Mouse (Mus musculus): ENCODE measurements around the gene Ttc12. TPM values are rescaled to one million over a fixed set of nuclear protein-coding genes. Genes with fewer than 3 reads are reported as not detected.

Gene Ttc12
- polyA plus RNA-seq, 1 experiment from 2014 or later, result 1.9 TPM

DNA sequence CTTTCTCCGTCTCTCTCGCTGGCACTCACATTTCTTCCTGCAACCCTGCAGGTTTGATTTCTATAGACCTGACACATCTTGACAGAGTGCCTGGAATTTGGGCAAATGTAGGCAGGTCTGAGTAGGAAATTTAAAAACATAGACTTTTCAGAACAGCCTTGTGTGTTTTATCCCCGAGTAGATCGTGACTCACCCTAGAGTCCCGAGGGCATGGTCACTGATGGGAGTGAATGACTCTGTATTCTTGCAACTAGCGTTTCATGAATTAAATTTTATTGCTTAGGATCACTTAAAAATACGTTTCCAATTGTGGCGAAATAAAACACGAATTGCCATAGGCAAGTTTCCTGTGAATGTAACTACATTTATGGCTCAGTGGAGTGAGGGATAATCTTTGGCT lies 37.9 kb upstream of the Ttc12 start:
- 87% methylated on average over 9 of the region's 9 CpGs for WGBS
- no peaks in the 10 kb centered on the region for H3K27me3 ChIP-seq (replicated peaks)
- H3K4me2 ChIP-seq, result no peak overlapping the region
- H3K4me3 ChIP-seq, result no peak overlapping the region
- no peak for ATAC-seq (replicated peaks)
- peaks cover 43% of the 10 kb centered on the region for H3K36me3 ChIP-seq (replicated peaks)
- no peak overlapping the region for H3K9ac ChIP-seq
- H3K4me1 ChIP-seq, result peaks cover 6% of the 10 kb centered on the region; the same call in 1 of the 2 replicates
- no peak overlapping the region for H3K27ac ChIP-seq
- no peaks in the 10 kb centered on the region for H3K9me3 ChIP-seq

DNA sequence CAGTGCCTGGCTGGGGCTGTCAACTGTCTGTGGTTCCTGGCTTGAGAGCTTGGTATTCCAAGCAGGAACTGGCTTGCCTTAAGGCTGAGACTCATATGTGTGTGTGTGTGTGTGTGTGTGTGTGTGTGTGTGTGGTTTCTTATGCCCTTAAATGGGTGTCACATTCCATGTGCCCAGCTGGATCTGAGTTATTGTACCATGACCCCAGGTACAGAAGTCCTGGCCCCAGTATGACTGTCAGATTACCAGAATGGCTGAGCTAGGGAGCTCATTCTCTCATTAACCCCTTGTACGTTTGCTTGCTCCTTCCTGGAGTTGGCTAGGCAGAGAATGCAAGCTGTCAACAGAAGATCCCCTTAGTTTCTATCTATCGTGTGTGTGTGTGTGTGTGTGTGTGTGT lies 28.3 kb upstream of the Ttc12 start:
- Histone ChIP-seq H3K4me2 (no peak overlapping the region), H3K36me3 (replicated peaks) (peaks cover 54% of the 10 kb centered on the region), H3K4me1 (no peaks in the 10 kb centered on the region), H3K27ac (no peak overlapping the region), H3K9ac (no peak overlapping the region), H3K9me3 (no peaks in the 10 kb centered on the region), H3K4me3 (no peak overlapping the region), H3K27me3 (replicated peaks) (no peaks in the 10 kb centered on the region)
- WGBS, result 80% methylated on average over 2 of the region's 2 CpGs
- ATAC-seq (replicated peaks), result no peak

DNA sequence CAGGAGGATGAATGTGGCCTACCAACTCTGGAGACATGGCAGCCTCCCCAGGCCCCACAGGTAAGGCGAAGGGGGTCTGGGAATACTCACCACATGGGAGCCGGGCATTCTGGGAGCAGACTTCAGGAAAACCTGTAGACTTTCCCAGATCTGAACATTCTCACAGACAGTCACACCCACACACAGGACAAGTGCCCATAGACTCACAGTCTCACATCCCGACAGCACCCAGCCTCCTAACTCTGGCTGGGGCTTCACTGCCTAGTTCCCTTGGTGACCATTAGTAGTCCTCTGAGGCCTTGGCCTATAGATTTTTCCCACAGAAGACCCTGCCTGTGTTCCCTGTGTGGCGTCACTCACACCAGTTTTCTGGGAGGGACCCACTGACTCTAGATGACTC lies 24.6 kb upstream of the Ttc12 start:
- Histone ChIP-seq H3K4me1 (no peaks in the 10 kb centered on the region), H3K4me2 (no peak overlapping the region), H3K9ac (no peak overlapping the region), H3K36me3 (replicated peaks) (peaks cover 61% of the 10 kb centered on the region), H3K4me3 (no peak overlapping the region), H3K9me3 (no peaks in the 10 kb centered on the region), H3K27ac (no peak overlapping the region), H3K27me3 (replicated peaks) (no peaks in the 10 kb centered on the region)
- ATAC-seq (replicated peaks), result no peak
- WGBS, result 95% methylated on average over 4 of the region's 4 CpGs

DNA sequence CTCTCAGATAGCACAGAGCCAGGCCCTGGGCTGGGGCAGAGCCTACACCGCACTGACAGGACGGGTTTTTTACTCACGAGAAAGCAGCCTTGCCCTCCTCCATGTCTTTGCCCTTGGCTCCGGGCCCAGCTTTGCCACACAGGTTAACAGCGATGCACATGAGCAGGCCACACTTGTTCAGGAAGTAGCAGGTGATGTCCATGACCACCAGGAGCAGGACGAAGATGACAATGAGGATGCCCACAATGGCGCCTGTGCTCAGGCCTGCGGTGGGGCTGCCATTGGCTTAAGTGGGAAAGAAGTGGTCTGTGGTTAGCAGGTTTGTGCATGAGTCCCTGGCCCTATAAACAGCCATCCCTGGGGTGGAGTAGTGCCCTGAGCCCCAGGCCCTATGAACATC lies 23.6 kb upstream of the Ttc12 start:
- peaks cover 53% of the 10 kb centered on the region for H3K36me3 ChIP-seq (replicated peaks)
- no peak overlapping the region for H3K4me3 ChIP-seq
- no peak overlapping the region for H3K27ac ChIP-seq
- H3K4me2 ChIP-seq, result no peak overlapping the region
- no peaks in the 10 kb centered on the region for H3K4me1 ChIP-seq
- no peak overlapping the region for H3K9ac ChIP-seq
- no peaks in the 10 kb centered on the region for H3K27me3 ChIP-seq (replicated peaks)
- ATAC-seq (replicated peaks), result no peak
- WGBS, result 98% methylated on average over 8 of the region's 8 CpGs
- no peaks in the 10 kb centered on the region for H3K9me3 ChIP-seq

DNA sequence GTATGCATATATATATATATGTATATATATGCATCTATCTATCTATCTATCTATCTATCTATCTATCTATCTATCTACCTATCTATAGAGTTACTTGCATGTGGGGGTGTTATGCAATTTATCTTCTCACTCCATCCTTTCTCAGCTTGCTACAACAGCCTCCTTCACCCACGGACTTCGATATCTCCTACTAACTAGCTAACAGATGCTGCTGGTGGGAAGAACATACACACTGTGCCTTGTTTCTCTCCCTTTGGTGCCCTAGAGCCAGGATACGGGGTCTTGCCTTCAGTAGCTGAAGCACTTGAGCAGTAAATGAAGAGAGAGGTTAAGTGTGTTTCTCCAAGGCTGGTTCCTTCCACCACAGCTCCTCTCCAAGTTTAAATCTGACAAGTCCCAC lies 23.1 kb upstream of the Ttc12 start:
- no peak for ATAC-seq (replicated peaks)
- peaks cover 52% of the 10 kb centered on the region for H3K36me3 ChIP-seq (replicated peaks)
- 94% methylated on average over 3 of the region's 3 CpGs for WGBS

DNA sequence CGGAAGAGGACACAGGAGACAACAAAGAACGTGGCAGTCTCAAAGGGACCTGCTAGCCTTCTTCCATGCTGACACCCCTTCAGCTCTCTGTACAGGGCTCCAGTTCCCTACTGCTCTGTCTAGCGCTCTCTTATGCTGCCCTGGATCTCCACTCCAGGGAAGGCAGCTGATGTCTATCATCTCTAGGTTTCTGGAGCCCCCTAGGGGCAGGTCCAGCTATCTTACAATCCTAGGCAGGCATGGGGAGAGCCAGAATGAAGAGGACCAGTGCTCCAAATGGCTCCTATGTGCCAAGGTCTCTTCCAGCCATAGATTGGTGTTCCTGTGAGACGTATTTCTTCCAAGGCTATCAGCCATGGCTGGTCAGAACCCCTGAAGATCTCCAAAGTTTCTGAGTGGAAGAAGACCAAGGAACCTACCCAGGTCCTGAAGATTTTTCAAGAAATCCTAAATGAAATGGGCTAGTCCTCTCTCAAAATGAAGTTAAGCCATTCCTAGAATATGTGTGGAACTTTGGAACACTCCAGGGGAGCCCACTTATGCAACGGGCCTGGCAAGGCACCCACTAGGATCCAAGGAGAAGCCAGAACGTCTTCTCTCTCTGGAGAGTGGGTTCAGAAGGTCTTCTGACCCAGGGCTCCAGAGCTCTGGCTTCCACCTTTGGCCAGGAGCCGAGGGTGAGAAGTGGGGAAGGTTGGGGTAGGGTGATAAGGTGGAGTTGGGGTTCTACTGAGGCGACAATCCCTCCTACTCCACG lies 22.0 kb upstream of the Ttc12 start:
- Histone ChIP-seq H3K27ac (no peak overlapping the region), H3K4me2 (no peak overlapping the region), H3K27me3 (replicated peaks) (no peaks in the 10 kb centered on the region), H3K9ac (no peak overlapping the region), H3K9me3 (no peaks in the 10 kb centered on the region), H3K4me3 (no peak overlapping the region), H3K36me3 (replicated peaks) (peaks cover 55% of the 10 kb centered on the region), H3K4me1 (no peaks in the 10 kb centered on the region)
- ATAC-seq (replicated peaks), result no peak
- 92% methylated on average over 9 of the region's 9 CpGs for WGBS

More for the DNA sequence above, 23.1 kb upstream of the Ttc12 start:
- H3K9ac ChIP-seq, result no peak overlapping the region
- no peaks in the 10 kb centered on the region for H3K4me1 ChIP-seq
- no peaks in the 10 kb centered on the region for H3K9me3 ChIP-seq
- H3K27ac ChIP-seq, result no peak overlapping the region
- no peak overlapping the region for H3K4me2 ChIP-seq
- H3K4me3 ChIP-seq, result no peak overlapping the region
- H3K27me3 ChIP-seq (replicated peaks), result no peaks in the 10 kb centered on the region

DNA sequence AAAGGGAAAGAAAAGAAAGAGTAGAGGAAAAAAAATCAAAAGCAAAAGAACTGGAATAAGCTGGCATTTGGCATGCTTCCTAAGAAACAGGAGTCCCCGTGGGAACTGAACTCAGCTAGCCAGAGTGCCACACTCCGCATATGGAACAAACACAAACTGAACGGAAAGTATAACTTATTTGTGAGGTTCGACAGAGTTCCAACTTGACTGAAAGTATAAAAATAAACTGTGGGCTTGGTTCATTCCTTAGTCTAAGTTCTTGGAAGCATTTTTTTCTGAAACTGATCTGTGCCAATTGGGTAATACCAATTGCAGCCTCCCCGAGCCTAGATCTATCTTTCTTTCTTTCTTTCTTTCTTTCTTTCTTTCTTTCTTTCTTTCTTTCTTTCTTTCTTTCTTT lies 18.6 kb upstream of the Ttc12 start:
- peaks cover 35% of the 10 kb centered on the region for H3K36me3 ChIP-seq (replicated peaks)
- no peak overlapping the region for H3K4me3 ChIP-seq
- WGBS, result 59% methylated on average over 5 of the region's 5 CpGs
- no peak overlapping the region for H3K9ac ChIP-seq
- H3K4me2 ChIP-seq, result no peak overlapping the region
- no peaks in the 10 kb centered on the region for H3K9me3 ChIP-seq
- no peaks in the 10 kb centered on the region for H3K27me3 ChIP-seq (replicated peaks)
- H3K4me1 ChIP-seq, result no peaks in the 10 kb centered on the region
- H3K27ac ChIP-seq, result no peak overlapping the region
- ATAC-seq (replicated peaks), result no peak

DNA sequence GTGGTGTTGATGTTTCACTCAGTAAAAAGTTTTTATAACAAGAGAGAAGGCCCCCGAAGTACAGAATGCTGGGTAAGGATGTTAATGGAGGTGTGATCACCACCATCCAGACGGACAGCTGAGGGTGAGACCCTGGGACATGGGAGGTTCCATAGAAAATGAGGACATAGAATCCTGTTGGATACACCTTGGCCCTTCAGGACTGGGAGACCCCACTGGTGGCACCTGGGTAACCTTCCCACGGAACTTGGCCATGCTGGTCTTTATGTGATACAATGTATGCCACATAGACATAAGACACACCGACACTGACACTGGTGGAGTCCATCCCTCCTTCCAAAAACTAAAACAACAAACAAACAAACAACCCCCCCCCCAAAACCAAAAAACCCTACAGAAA lies 16.2 kb upstream of the Ttc12 start:
- no peak overlapping the region for H3K4me2 ChIP-seq
- 92% methylated on average over 4 of the region's 4 CpGs for WGBS
- no peak for ATAC-seq (replicated peaks)
- peaks cover 16% of the 10 kb centered on the region for H3K36me3 ChIP-seq (replicated peaks)
- H3K4me1 ChIP-seq, result no peaks in the 10 kb centered on the region
- no peak overlapping the region for H3K4me3 ChIP-seq
- H3K9me3 ChIP-seq, result no peaks in the 10 kb centered on the region
- H3K27ac ChIP-seq, result no peak overlapping the region
- H3K27me3 ChIP-seq (replicated peaks), result no peaks in the 10 kb centered on the region
- no peak overlapping the region for H3K9ac ChIP-seq

DNA sequence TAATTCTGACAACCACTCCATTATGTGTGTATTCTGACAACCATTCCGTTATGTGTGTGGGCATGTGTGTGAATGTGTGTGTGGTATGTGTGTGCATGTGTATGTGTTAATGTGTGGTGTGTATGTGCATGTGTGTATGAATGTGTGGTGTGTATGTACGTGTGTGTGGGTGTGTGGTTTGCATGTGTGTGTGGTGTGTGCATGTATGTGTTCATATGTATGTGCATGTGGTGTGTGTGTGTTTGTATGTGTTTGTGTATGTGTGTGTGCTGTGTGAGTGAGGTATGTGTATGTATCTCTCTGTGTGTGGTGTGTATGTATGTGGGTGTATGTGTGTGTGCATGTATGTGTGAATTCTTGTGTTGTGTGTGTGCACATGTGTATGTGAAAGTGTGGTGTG lies 13.9 kb upstream of the Ttc12 start:
- no peak overlapping the region for H3K27ac ChIP-seq
- H3K4me2 ChIP-seq, result no peak overlapping the region
- H3K9me3 ChIP-seq, result no peaks in the 10 kb centered on the region
- no peak overlapping the region for H3K9ac ChIP-seq
- 89% methylated on average over 2 of the region's 2 CpGs for WGBS
- H3K4me3 ChIP-seq, result no peak overlapping the region
- H3K4me1 ChIP-seq, result no peaks in the 10 kb centered on the region
- H3K36me3 ChIP-seq (replicated peaks), result peaks cover 4% of the 10 kb centered on the region; the same call in 1 of the 2 replicates
- 0 out of 2 replicates have a peak, but pooled peaks have one; percentile 20 for ATAC-seq (replicated peaks)
- no peaks in the 10 kb centered on the region for H3K27me3 ChIP-seq (replicated peaks)

DNA sequence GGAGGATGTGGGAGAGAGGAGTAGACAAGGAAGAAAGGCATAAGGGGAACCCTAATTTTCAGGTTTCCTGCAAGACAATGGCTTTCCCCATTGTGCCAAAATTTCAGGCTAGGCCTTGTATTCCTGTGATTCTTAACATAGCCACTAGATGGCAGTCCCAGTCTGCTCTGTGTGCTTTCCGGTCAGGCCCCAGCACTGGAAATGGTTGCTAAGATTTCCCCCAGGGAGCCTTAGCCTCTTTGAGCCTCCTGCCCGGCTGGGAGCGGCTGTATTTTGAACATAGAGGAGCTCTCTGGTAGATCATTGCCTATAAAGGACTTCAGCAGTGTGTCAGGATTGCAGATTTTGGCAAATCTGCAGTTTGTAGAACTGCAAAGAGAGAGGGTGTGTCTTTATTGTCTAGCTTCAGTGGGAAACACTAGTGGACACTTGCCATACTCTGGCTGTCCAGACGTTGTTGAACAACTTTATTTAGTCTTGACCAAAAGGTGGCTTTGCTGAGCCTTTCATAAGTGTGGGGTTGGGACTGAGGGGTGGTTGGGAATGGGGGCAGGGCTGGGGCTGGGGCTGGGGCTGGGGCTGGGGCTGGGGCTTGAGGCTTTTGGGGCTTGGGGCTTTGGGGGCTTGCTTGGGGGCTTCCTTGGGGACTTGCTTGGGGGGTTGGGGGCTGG lies 8.1 kb upstream of the Ttc12 start:
- Histone ChIP-seq H3K4me3 (no peak overlapping the region), H3K27me3 (replicated peaks) (no peaks in the 10 kb centered on the region), H3K9ac (no peak overlapping the region), H3K4me1 (peaks cover 5% of the 10 kb centered on the region), H3K27ac (peak overlapping the region; percentile 22; the same call in 1 of the 2 replicates), H3K9me3 (no peaks in the 10 kb centered on the region), H3K4me2 (0 out of 2 replicates have a peak overlapping the region, but pooled peaks have one; percentile 8), H3K36me3 (replicated peaks) (no peaks in the 10 kb centered on the region)
- under 1% methylated on average over 4 of the region's 4 CpGs for WGBS
- ATAC-seq (replicated peaks), result peak; percentile 62; the same call in 1 of the 2 replicates

DNA sequence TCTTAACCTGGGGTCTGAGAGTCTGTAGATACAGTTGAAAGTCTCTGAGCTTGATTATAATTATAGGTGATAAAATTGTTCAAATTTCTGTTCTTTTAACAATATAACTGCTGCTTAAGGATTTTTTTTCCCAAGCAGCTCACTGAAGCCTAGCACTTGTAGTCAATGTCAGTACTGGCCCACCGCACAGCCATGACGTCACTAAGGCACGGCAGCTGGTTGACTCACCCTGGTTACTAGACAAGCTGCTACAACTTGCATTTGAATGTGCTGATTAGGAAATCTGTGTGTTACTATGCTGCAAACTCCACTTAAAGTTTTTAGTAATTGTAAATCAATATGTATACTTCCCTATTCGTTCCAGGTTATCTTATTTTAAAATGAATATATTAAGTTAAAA lies 4.6 kb upstream of the Ttc12 start:
- no peak overlapping the region for H3K27ac ChIP-seq
- no peak overlapping the region for H3K9ac ChIP-seq
- no peaks in the 10 kb centered on the region for H3K36me3 ChIP-seq (replicated peaks)
- 65% methylated on average over 4 of the region's 4 CpGs for WGBS
- H3K4me1 ChIP-seq, result peaks cover 19% of the 10 kb centered on the region
- no peak for ATAC-seq (replicated peaks)
- H3K9me3 ChIP-seq, result no peaks in the 10 kb centered on the region
- no peak overlapping the region for H3K4me3 ChIP-seq
- no peaks in the 10 kb centered on the region for H3K27me3 ChIP-seq (replicated peaks)
- no peak overlapping the region for H3K4me2 ChIP-seq

DNA sequence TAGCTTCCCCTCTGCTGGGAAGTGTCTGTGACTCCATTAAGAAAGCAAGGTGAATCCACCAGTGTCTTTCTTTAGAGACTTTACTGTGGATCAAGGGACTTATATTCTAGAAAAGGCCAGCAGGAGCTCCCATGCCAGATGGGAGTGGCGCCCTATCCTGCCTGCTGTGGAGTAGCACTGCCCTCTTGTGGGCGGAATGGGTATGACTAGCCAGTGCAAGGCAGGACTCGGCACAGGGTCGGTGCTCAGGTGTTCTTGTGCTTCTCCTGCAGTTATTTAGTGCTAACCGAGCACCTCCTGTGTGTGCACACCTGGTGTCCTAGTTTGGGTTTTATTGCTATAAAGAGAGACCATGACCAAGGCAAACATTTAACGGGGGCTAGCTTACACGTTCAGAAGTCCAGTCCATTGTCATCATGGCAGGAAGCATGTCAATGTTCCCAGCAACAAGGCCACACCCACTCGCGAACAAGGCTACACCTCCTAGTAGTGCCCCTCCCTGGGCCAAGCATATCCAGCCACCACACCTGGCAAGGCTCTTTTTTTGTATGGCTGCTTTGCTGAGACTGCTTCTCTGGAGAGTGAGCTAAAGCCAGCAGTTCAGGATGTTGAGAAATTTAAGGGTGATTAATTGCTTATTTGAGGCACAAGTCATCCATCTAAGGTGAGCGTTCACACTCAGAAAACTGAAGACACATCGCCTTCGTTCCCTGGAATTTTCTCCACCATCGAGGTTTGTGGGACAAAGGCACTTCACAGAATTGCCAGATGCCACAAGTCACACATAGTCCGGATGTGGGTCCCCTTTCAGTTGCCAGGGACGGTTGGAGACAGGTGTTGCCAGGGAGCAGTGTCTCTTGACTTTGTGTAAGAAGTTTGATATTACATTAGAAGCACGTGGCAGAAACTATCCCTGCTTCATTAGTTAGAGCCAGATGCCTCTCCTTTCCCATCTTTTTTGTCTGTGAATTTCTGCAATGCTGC lies 3.2 kb upstream of the Ttc12 start:
- no peaks in the 10 kb centered on the region for H3K36me3 ChIP-seq (replicated peaks)
- no peak overlapping the region for H3K27ac ChIP-seq
- peak; percentile 73 for ATAC-seq (replicated peaks)
- no peaks in the 10 kb centered on the region for H3K27me3 ChIP-seq (replicated peaks)
- H3K9me3 ChIP-seq, result no peaks in the 10 kb centered on the region
- H3K9ac ChIP-seq, result no peak overlapping the region
- peak overlapping the region; percentile 30 for H3K4me2 ChIP-seq
- 36% methylated on average over 16 of the region's 16 CpGs for WGBS
- H3K4me1 ChIP-seq, result peaks cover 22% of the 10 kb centered on the region
- H3K4me3 ChIP-seq, result no peak overlapping the region
